Mouse (Mus musculus) right cerebral cortex, adult 2 months (tissue): ENCODE data around the gene Igdcc3.

Experiments
- DNase-seq, 2 experiments: peaks; one replicate each; pipeline ENCODE4 v3.0.0; 2021 to 2022; ENCODE audit warnings: low spot score in 2 of 2

Igdcc3 gene

DNA sequence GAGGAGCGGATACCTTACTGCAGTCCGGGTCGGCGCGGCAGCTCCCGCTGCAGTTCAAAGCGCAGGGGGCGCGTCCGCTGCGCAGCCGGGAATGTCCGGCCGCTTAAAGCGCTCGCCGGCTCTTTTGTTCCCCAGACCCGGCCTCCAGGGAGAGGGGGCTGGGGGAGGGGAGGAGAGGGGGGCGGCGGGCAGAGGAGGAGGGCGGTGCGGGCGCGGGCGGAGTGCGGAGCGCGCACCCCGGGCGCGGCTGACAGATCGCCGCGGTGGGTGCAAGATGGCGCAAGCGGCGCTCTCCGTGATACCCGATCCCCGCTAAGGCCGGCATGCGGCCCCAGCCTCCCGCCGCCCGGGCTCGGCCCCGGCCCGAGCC is at the start of gene Igdcc3:
Gene Igdcc3 (plus strand): TSS at position 254 of the 370 bp plus-strand sequence.
- DNase-seq = peak; percentile 20 to 55

GRCm38 (mm10) chr9:65094237-65094636 is 46.8 kb upstream of the Igdcc3 start:
- DNase-seq = peak; percentile 36 to 58

DNA sequence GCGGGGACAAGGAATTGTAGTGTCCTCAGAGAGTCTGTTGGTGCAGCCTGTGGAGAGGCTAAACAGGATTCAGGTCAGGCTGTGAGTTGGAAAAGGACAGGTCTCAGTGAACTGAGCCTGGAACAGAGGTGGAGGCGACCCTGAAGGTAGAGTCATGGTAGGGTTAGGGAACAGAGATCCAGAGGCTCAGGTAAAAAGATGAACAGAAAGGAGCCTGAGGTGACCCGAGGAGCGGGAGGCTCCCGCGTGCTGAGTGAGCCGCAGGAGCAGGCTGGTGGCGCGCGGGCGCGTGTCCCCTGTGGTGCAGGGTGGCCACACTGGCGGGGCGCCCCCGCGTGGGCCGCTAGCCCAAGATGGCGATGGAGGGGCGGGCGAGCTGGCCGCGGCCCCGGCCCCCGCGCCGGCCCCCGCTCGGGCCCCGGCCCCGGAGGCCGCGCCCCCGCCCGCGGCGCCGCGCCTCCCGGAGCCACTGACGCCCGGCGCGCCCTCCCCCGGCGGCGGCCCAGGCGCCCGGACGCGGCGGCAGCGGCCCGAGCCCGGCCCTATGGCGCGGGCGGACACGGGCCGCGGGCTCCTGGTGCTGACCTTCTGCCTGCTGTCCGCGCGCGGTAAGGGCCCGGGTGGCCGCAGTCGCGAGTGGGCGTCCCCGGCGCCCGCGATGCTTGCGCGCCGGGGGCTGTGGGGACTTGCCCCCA is 39.9 kb upstream of the Igdcc3 start, which contains the start of gene Igdcc4:
Gene Igdcc4 (plus strand): TSS at position 496 of the 695 bp plus-strand sequence.
- DNase-seq = peak; percentile 31 to 39

DNA sequence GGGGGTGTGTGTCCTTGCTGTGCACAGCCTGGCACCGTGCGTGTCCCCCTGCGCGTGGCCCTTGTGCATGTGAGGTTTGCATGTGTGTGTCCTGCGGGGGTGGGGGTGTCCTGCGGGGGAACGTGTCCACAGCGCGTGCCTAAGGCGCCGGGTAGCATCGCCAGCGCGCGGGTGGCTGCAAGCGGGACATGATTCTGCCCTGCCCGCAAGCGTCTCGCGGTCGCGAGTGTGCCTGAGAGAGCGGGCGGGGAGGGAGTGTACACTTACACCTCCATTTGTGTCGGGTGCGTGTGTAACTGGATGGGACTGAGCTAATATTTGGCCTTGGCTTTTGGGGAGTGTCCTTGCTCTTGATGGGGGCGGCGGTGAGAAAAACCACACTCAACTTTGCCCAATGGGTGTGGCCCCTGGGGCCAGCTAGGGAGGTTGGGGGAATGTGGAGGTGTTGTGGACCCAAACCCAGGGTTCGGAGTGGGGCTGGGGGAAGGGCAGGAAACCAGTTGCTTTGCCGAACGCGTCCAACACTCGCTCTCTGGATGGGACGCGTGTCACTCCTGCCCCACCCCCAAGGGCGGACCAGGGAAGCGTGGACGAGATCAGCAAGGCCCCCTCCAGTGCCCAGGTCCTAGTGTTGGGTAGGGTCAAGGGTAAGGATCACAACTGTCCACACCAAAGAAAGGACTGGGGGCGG is 39.2 kb upstream of the Igdcc3 start:
- peak; percentile 33 to 44 for DNase-seq

GRCm38 (mm10) chr9:65102377-65103172 is 38.4 kb upstream of the Igdcc3 start:
- peak in 1 of 2 experiments; percentile 23 for DNase-seq

DNA sequence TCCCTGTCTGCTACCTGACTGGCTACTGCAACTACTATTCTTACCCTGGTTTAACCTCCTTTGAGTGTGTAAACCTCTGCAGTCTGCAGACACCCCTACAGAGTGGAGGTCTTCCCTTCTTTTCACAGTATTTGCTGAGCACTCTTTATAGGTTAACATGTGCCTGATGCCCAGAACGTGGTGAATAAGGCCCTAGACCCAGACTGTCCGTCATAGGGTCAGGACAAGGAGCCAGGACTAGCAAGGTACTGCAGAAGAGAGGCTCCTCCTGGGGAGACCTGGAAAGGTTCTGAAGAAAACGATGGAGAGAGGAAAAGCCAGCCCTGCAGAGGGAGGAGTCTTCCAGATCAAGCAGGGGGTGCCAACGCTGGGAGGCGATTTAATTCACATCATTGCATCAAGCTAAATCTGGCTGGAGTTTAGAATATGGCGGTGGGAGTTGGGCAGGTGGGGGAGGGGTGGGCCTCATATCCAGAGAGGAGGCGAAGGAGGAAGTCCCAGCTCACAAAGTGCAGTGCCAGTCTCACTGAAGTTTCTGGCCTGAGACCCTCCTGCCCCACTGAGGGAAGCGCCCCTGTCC is 37.7 kb upstream of the Igdcc3 start:
- DNase-seq = no peak

DNA sequence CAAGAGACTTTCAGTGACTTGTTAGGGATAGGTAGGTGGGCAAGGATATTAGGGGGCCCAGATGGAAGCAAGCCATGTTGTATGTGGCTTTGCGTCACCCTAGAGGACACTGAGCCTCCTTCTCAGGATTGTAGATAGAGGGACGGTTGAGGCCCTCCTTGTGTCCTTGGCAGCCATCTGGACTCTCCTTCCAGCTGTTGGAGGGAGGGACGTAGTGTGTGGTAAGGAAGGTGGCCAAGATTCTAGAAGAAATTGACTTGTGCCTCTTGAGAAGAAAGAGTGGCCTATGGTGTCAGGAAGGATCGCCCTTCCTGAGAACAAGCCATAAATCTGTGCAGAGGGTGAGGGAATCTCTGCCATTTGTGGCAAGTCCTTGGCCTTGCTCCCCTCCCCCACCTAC is 34.2 kb upstream of the Igdcc3 start:
- DNase-seq = no peak

DNA sequence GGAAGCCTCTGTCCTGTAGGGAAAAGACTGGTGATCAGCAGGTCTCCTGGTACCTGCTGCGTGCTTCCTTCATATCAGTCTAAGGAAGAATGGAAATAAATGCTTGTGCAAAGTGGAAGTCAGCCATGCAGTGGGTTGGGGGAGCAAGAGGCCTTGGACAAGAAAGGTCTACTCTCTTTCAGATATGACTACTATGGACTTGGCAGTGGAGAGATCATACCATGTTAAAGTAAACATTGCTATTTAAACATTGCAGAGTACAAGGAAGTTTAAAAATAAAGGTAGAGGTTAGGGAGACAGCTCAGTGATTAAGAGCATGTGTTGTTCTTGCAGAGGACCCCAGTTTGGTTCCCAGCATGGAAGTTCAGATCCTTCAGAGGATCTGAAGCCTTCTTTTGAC is 33.1 kb upstream of the Igdcc3 start:
- no peak for DNase-seq

DNA sequence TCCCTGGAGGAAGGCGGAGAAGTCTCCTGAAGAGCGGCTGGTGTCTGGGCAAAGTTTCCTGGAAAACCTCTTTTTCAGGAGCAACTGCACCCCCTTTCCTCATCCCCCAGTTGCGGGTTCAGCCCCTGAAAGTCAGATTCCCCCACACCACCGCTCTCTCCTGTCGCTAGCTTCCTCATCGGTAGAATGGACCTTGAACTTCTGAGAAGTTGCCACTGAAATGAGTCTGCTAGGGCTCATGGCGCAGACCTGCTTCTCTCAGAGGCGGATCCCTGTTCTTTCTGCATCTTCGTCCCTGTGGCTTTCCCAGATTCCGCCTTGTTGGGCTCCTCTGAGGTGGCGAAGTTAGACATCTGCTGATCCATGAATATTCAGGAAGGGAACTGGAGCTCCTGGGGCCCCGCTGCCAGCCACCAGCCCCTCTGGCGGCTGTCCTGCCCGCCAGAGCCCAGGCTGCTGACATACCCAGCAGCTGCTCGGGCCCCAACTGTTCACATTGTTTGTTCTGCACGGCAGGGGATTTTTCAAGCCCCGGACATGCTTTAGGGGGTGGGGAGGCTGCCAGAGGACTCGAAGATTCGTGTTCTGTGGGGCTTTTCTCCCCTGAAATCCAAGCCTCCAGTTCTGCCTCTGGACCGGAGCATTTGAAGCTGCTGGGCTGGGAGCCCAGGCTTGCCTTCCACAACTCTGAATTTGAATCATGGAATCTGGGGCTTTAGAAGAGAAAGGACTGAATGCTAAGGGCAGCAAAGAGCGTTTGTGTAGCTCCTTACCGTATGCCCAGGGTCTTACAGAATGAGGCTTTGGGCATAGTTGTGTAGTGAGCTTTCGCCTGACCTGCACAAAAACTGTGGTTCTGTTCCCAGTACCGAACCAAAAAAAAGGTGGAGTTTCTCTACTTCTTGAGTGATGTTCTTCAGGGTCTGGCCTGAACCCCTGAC is 31.6 kb upstream of the Igdcc3 start:
- peak; percentile 26 to 45 for DNase-seq

GRCm38 (mm10) chr9:65111698-65112097 is 29.3 kb upstream of the Igdcc3 start:
- no peak for DNase-seq

- DNase-seq = no peak
Measured at GRCm38 (mm10) chr9:65113694-65114093, 27.3 kb upstream of the Igdcc3 start.

DNA sequence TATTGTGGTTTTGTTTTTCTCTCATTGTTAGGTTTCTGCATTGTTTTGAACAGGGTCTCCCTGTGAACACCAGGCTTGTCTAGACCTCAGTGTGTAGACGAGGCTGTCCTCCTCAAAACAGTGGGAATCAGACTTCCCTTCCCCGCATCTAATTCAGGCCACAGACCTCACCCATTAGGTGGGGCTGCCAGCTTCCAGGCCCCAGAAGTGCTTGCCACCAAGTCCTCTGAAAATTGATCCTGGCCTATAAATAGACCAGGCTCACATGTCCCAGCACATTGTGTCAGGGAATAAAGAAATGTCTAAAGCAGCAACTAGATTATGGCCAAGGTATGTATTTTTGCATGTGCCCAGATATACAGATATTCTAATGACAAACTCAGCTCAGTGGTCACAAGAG is 25.1 kb upstream of the Igdcc3 start:
- DNase-seq = no peak

- DNase-seq = no peak
Measured at GRCm38 (mm10) chr9:65117516-65117915, 23.5 kb upstream of the Igdcc3 start.

- DNase-seq = peak; percentile 82 to 83
Measured at GRCm38 (mm10) chr9:65120935-65121334, 20.1 kb upstream of the Igdcc3 start.

- DNase-seq = peak; percentile 70 to 77
Measured at GRCm38 (mm10) chr9:65122545-65122944, 18.4 kb upstream of the Igdcc3 start.

GRCm38 (mm10) chr9:65123552-65124168 is 17.3 kb upstream of the Igdcc3 start:
- peak in 1 of 2 experiments; percentile 43 for DNase-seq

- DNase-seq = peak in 1 of 2 experiments; percentile 17
Measured at GRCm38 (mm10) chr9:65128123-65128815, 12.7 kb upstream of the Igdcc3 start.

- DNase-seq = no peak
Measured at GRCm38 (mm10) chr9:65131717-65132116, 9.3 kb upstream of the Igdcc3 start.

DNA sequence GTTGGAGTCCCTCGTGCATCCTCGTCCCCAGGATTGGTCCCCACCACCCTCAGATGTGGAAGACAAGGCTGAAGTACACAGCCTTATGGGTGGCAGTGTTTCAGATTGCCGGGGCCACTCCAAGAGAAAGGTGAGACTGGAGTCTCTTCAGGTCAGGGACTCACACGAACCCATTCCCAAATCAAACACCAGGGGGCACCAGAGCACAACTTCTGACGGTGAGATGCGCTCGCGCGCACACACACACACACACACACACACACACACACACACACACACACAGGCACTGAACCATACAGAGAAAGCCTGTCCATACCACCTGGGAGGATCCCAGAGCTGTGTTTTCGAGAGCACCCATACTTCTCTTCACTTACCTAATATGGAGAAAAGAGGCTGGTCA is 7.2 kb upstream of the Igdcc3 start:
- DNase-seq = peak; percentile 85

GRCm38 (mm10) chr9:65135126-65135525 is 5.9 kb upstream of the Igdcc3 start:
- DNase-seq = no peak
